Mouse (Mus musculus) ES-Bruce4 (cell line): ENCODE measurements at regions not wholly inside any gene's neighbourhood (a gene's known extent, or its start where the extent isn't known, plus 50 kb on each side); places are given as distances from the start of the nearest gene placed in this dataset.

Experiments
- CTCF ChIP-seq: IDR thresholded peaks from one replicate; pipeline ENCODE4 v1.8.1; 2011; ENCODE audit warnings: low read depth, low read length
- POLR2A ChIP-seq: IDR thresholded peaks from one replicate; pipeline ENCODE4 v1.8.1; 2011; ENCODE audit warnings: low read length; ENCODE audit not compliant: insufficient read depth

DNA sequence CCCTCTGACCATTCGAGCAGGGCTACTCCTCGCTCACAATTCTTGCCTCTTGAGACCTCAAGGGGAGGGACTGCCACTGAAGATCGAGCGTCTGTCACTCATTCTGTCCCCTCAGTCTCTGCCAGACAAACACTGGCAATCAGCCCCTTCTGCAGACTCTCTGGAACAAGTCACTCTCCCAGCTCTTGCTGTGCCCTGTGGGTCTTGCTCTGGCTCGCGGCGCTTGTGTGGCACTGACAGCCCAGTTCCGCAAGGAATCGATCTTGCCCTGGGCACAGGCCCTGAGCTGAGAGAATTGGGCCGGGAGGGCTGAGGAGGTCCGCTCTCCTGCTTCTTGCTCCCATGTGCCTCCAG, 61.0 kb upstream of the Sulf2 start:
- TF ChIP-seq CTCF, result no peak
- no peak for TF ChIP-seq POLR2A
